Mouse (Mus musculus) embryo, embryonic 11.5 days (tissue): ENCODE measurements at regions not wholly inside any gene's neighbourhood (a gene's known extent, or its start where the extent isn't known, plus 50 kb on each side); places are given as distances from the start of the nearest gene placed in this dataset.
A peak's percentile ranks its signal among the peaks of the same experiment; 100 is the strongest.

Experiments
- DNase-seq: peaks from one replicate; pipeline ENCODE4 v3.0.0-alpha.2; 2012; ENCODE audit warnings: low read depth, low spot score

DNA sequence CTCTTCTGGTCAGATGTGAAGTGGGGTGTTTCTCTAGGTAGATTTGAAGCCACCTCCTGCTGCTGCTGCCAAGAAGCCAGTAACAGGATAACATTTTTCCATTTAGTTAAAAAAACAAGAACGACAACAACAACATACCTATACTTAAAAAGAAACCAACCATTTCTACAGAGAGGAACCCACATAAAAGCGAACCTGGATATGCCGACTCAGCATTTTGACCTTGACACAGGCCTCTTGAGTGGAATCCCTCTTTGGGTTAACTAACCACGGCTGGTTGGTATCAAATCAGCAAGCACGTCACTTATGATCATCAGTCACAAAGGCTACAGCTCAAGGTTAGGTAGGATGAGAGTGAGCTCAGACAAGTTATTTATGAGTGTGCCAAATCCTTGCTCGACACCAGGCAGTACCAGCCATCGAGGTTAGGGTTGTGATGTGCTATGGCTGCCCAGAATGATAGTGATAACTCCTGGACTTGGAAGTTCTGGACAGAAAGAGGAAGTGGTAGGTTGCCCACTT lies 269.7 kb downstream of the Cbln1 start:
- DNase-seq: no peak

DNA sequence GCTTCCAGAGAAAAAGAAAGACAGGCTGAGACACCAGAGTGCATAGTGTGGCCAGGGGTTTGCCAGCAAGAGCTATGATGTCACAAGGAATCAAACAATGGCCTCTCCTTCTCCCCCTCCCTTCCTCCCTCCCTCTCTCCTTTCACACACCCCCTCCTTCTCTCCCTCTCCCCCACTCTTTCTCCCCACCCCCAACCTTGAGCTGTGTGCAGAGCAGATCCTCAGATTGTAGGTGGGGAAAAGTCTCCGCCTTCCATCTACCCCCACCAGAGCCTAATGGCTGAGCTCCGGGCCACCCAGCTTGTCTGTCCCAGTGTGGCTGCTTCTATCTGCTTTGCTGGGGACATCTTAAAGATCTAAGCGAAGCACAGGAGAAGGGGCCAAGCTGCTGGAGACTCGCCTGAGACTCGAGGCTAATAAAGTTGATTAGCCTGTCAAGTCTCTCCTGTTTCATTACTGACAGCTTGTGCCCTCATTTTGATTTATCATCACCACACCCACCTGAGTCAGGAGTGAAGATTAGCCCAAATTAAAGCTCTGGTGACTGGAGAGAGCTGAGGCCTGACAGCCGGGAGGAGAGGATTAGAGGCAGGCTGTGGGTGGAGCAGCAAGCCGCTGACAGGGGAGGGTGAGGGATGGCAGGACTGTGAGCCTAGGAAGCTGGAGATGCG lies 272.8 kb downstream of the Cbln1 start:
- peak; percentile 39 for DNase-seq

DNA sequence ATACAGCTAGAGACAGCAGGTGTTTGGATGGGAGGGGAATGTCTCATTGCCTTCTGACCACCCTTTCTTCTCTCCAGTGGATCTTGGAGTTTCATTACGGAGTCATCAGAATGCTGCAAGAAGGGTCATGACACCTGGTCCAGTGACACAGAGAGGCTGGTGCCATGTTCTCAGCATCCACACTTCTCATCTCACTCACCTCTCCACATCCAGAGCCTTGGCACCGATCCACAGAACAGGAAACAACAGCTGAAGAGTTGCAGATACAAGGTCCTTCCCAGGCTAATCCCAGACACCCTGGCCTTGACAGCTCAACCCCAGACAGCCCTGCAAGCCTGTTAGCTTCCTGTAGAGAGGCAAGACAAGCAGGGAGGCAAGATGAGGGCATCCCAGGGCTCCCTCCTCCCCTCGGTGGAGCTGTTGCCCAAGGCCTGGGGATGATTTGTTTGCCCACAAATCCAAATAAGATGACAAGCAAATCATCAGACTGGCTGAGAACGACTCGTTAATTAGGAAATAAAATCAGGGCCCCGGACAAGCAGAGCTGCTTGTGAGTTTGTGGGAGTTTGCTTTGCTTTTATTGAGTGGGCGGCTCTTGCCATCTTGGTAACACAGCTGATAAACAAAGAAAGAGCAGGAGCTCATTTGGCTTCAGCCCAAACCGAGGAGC lies 274.4 kb downstream of the Cbln1 start:
- DNase-seq: no peak

DNA sequence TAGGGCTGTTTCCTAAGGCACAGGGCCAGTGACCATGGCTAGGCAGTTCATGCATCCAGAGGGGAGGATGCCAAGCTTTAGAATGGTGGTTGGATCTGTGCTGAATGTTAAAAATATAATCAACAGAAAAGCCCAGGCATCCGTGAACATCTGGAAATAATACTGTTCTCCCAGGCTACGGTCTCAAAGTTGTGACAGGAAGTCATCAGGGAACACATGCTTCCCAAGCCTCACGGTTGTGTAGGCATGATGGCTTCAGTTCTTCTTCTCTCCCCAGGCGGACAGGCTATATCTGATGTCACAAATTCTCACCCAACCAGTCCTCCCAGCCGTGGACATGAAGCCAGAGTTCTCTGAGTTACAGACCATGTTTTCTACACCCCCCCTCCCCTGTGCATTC lies 275.4 kb downstream of the Cbln1 start:
- no peak for DNase-seq

DNA sequence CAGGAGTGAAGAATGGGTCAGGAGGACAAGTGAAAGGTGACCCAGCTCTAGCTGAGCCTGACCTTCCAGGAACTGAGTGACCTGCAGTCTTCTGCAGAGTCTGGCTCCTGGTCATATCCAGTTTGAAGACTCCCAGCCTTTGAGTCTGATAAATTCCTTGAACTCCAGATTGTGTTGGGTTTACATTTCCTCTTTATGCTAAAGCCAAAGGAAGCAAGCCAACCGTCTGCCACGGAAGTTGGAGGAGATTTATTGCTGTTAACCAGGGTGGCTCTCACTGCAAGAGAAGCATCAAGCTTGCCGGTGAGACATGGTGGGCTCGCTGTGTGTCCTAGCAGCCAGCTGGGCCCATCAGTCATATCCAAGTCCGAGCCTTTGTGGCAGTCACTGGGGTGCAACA lies 276.4 kb downstream of the Cbln1 start:
- no peak for DNase-seq

DNA sequence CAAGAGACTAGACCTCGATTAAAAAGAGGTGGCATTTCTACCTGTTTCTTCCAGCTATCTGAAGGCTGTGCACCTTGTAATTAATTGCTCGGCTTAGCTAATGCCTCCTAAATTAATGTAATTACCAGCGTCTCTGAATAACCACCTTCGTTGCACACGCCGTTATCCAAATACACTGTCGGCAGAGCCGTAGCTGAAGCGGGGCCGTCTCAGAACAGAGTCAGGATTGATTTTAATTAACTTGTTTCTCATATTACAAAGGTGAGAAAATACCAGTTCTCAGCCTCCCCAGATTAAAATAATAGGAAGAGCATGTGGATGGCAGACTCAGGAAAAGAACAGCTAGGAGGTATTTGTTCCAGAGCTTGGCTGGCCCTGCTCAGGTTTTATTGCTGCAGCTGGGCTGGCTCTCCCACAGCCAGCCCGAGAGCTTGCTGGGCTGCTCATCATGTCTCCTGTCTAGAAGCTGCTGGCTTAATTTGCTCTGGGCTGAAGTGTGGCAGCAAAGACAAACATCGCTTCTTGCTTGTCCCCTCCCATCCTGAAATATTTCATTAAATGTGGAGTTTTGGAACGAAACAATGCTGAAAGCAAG lies 282.5 kb downstream of the Cbln1 start:
- no peak for DNase-seq

- DNase-seq: no peak
These were observed 289.5 kb downstream of the Cbln1 start for GRCm38 (mm10) chr8:87182888-87183287.

GRCm38 (mm10) chr8:87178561-87178960 lies 293.5 kb upstream of the N4bp1 start:
- DNase-seq: no peak

GRCm38 (mm10) chr8:87177620-87178019 lies 292.6 kb upstream of the N4bp1 start:
- no peak for DNase-seq

DNA sequence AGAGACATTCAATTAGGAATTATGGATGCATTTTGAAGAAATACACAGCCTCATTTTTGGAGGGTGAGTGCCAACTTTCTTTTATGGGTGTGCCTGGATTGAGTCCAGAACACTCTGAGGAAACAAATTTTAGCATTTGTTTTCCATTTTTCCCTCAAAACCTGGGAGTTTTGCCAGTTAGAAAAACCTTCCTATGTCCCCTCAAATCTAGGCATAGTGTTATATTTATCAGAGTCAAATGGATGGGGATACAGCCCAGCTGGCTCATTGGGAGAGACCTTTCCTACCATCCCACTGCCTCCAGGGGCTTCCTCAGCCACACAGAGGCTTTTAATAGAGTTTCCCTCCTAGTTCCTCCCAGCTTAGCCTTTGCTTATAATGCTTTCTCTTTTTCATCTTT lies 290.0 kb upstream of the N4bp1 start:
- no peak for DNase-seq

DNA sequence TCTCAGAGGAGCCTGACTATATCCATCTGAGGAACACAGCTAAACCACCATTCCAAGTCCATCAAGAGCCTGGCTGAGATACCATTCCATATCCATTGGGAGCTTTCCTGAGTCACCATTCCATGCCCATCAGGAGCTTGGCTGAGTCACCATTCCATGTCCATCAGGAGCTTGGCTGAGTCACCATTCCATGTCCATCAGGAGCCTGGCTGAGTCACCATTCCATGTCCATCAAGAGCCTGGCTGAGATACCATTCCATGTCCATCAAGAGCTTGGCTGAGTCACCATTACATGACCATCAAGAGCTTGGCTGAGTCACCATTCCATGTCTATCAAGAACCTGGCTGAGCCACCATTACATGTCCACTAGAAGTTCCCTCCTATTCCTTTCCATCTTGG lies 288.7 kb upstream of the N4bp1 start:
- no peak for DNase-seq

- no peak for DNase-seq
These were observed 281.7 kb upstream of the N4bp1 start for GRCm38 (mm10) chr8:87166771-87167170.

- no peak for DNase-seq
These were observed 275.4 kb upstream of the N4bp1 start for GRCm38 (mm10) chr8:87160416-87160815.

- DNase-seq: no peak
These were observed 273.3 kb upstream of the N4bp1 start for GRCm38 (mm10) chr8:87158322-87158721.

DNA sequence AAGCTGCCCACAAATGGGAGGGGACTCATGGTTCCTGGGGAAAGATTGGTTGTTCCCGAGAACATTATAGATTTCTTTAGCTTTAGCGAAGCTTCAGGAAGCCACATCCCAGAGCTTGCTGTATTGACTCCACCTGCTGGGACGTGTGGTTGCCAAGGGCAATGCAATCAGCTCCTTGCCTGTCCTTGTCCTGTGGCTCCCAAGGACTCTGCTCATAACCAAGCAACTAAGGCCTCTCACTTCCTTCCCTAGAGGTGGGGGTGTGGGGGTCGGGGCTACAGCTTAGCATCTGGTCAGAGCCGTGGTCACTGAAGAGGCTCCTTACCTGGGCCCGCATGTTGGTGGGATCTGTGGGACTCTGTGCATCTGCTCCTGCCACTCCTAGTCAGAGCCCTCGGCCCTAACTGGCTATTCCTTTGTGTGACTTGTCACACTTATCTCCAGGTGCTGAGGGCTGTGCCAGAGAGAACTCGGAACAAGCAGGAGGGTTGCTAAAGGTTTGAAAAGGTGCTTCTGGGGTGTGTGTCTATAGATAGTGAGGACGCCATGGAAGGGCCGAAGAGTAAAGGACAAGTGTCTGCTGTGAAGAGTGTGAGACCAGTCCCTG lies 270.9 kb upstream of the N4bp1 start:
- DNase-seq: no peak

GRCm38 (mm10) chr8:87152068-87152915 lies 267.2 kb upstream of the N4bp1 start:
- DNase-seq: no peak

- no peak for DNase-seq
These were observed 263.8 kb upstream of the N4bp1 start for GRCm38 (mm10) chr8:87148853-87149252.

- DNase-seq: no peak
These were observed 262.6 kb upstream of the N4bp1 start for GRCm38 (mm10) chr8:87147704-87148103.

DNA sequence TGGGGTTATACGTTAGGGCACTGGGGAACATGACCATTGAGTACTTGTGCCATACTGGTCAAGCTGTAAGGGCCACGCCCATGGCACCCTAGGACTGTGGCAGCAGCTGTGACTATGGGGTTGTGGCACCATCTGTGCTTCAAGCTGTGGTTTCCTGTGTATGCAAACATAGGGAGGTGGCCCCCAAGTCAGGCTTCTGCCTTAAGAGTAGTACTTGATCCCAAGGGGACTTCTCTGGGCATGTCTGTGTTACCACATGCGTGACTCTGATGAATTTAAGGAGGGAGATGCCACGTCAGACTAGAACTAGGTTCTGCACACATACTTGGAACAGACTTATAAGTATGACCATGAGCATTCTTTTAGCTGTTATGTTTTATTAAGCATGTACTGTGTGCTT lies 252.4 kb upstream of the N4bp1 start:
- no peak for DNase-seq

DNA sequence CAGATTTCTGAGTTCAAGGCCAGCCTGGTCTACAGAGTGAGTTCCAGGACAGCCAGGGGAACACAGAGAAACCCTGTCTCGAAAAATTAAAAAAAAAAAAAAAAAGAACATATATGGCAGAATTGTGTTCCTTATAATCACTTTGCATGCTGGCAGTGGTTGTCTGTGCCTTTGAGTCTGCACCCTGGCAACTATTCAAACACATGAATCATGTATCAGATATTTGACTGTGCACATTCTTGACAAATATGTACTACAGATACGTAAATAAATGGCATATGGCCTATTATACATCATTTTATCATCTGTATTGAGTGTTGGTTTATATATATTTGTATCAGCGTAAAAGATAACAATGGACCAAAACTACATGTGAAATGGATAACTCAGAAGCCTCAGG lies 246.7 kb upstream of the N4bp1 start:
- DNase-seq: no peak

GRCm38 (mm10) chr8:87130691-87131090 lies 245.6 kb upstream of the N4bp1 start:
- DNase-seq: no peak

GRCm38 (mm10) chr8:87128593-87128992 lies 243.5 kb upstream of the N4bp1 start:
- DNase-seq: no peak
